Mouse (Mus musculus): Measurements from ENCODE around the gene Pde12. TPM values are rescaled to one million over a fixed set of nuclear protein-coding genes. Genes with fewer than 3 reads are reported as not detected.
"Not testable (repeated sequence)": the region's sequence is repeated elsewhere in the genome, so short reads cannot be mapped to it uniquely, and the experiment has no call there.

The Pde12 gene
- 10.1 and 10.7 TPM in 2 replicates for polyA plus RNA-seq (2015; fragmentation: Nextera tagmentation; extraction: Ambion mirVana)

GRCm38 (mm10) chr14:26669292-26670073, at the start of gene Pde12:
Gene Pde12 (minus strand): TSS chr14:26669883.
- ATAC-seq (ENCODE audit: insufficient number of reproducible peaks, low FRiP score, low TSS enrichment, low read depth): peak; percentile 88
- Histone ChIP-seq H3K4me3 (replicated peaks) (peak within 1 kb of the TSS; percentile 73), H3K4me2 (replicated peaks) (peak within 1 kb of the TSS; percentile 95), H3K27me3 (no peaks in the 10 kb centered on the region; the same call in 1 of the 2 replicates), H3K9ac (peak within 1 kb of the TSS; percentile 67), H3K27ac (replicated peaks) (peak within 1 kb of the TSS; percentile 93), H3K4me1 (peaks cover 24% of the 10 kb centered on the region), H3K9me3 (replicated peaks) (no peaks in the 10 kb centered on the region), H3K36me3 (peaks cover 13% of the 10 kb centered on the region)
- under 1% methylated on average over 70 of the region's 70 CpGs for WGBS

DNA sequence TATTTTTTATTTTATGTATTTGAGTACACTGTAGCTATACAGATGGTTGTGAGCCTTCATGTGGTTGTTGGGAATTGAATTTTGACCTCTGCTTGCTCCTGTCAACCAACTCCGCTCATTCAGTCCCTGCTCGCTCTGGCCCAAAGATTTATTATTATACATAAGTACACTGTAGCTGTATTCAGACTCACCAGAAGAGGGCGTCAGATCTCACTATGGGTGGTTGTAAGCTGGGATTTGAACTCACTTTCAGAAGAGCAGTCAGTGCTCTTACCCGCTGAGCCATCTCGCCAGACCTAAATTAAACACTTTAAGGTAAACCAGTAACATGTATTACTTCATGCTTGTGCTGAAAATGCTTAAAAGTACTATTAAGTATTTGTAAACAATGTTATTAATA, 35.6 kb upstream of the Pde12 start:
- H3K27ac ChIP-seq (replicated peaks); H3K4me2 ChIP-seq (replicated peaks); ATAC-seq (ENCODE audit: insufficient number of reproducible peaks, low FRiP score, low TSS enrichment, low read depth); H3K4me3 ChIP-seq (replicated peaks); H3K9me3 ChIP-seq (replicated peaks); H3K36me3 ChIP-seq; H3K9ac ChIP-seq; H3K4me1 ChIP-seq; H3K27me3 ChIP-seq: not testable (repeated sequence)
- 82% methylated on average over 5 of the region's 5 CpGs for WGBS

- no peaks in the 10 kb centered on the region for H3K36me3 ChIP-seq
- H3K9me3 ChIP-seq (replicated peaks): no peaks in the 10 kb centered on the region
- no peak for ATAC-seq (ENCODE audit: insufficient number of reproducible peaks, low FRiP score, low TSS enrichment, low read depth)
- H3K27me3 ChIP-seq: no peaks in the 10 kb centered on the region
- H3K4me1 ChIP-seq: no peaks in the 10 kb centered on the region
- no peak overlapping the region for H3K4me3 ChIP-seq (replicated peaks)
- no peak overlapping the region for H3K9ac ChIP-seq
- no peak overlapping the region for H3K27ac ChIP-seq (replicated peaks)
- no peak overlapping the region for H3K4me2 ChIP-seq (replicated peaks)
These were observed 28.2 kb upstream of the Pde12 start for GRCm38 (mm10) chr14:26697912-26698311.

DNA sequence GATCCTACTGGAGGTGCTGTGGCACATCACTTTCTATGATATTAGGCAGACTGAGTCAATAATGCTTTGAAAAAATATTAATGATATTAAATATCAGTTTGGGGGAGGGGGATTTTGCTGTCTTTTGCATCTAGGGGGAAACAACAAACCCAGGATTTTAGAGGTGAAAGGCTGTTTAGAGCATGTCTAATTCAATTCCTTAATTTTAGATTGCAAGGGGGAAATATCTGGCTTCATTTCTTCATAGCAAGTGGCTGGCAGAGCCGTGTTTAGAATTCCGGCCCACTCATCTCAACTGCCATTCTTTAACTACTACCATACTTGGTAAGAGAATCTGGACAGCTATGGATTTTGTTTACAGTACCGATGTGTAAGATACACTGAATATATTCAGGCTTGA, 23.3 kb upstream of the Pde12 start, which contains the start of gene Dnah12:
TSS of gene Dnah12 (plus strand) at position 301 of the 400 bp plus-strand sequence.
- Histone ChIP-seq H3K4me3 (replicated peaks) (no peak within 1 kb of the TSS), H3K36me3 (no peaks in the 10 kb centered on the region), H3K9ac (no peak within 1 kb of the TSS), H3K27me3 (no peaks in the 10 kb centered on the region), H3K4me1 (no peaks in the 10 kb centered on the region), H3K27ac (replicated peaks) (no peak within 1 kb of the TSS), H3K9me3 (replicated peaks) (no peaks in the 10 kb centered on the region), H3K4me2 (replicated peaks) (no peak within 1 kb of the TSS)
- ATAC-seq (ENCODE audit: insufficient number of reproducible peaks, low FRiP score, low TSS enrichment, low read depth): no peak
- WGBS: 75% methylated on average over 3 of the region's 3 CpGs

DNA sequence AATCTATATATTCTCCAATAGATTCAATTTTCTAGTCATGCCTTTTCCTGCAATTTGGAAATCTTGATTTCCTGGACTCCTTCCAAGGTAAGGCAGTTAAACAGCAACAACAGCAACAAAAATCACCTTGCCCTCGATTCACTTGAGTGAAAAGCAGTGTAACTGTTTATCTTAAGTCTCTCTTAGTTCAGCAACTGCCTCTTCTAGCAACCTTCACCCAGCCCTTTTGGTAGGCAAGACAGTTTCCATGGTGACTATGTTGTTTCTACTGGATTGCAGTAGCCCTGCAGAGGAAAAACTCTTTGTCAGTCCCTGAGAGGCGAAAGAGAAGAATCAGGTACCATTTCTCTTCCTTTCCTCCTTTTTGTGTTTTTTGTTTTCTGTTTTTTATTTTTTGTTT, 21.7 kb upstream of the Pde12 start:
- no peaks in the 10 kb centered on the region for H3K36me3 ChIP-seq
- 60% methylated on average over 2 of the region's 2 CpGs for WGBS
- no peak overlapping the region for H3K27ac ChIP-seq (replicated peaks)
- no peaks in the 10 kb centered on the region for H3K27me3 ChIP-seq
- ATAC-seq (ENCODE audit: insufficient number of reproducible peaks, low FRiP score, low TSS enrichment, low read depth): no peak
- no peak overlapping the region for H3K4me2 ChIP-seq (replicated peaks)
- no peak overlapping the region for H3K4me3 ChIP-seq (replicated peaks)
- H3K9me3 ChIP-seq (replicated peaks): no peaks in the 10 kb centered on the region
- no peak overlapping the region for H3K9ac ChIP-seq
- no peaks in the 10 kb centered on the region for H3K4me1 ChIP-seq

- no peak for ATAC-seq (ENCODE audit: insufficient number of reproducible peaks, low FRiP score, low TSS enrichment, low read depth)
- no peaks in the 10 kb centered on the region for H3K27me3 ChIP-seq
- no peak overlapping the region for H3K4me2 ChIP-seq (replicated peaks)
- H3K27ac ChIP-seq (replicated peaks): no peak overlapping the region
- no peak overlapping the region for H3K9ac ChIP-seq
- H3K9me3 ChIP-seq (replicated peaks): no peaks in the 10 kb centered on the region
- 46% methylated on average over 2 of the region's 2 CpGs for WGBS
- H3K36me3 ChIP-seq: no peaks in the 10 kb centered on the region
- H3K4me1 ChIP-seq: no peaks in the 10 kb centered on the region
- no peak overlapping the region for H3K4me3 ChIP-seq (replicated peaks)
These were observed 21.0 kb upstream of the Pde12 start for GRCm38 (mm10) chr14:26690727-26691126.

DNA sequence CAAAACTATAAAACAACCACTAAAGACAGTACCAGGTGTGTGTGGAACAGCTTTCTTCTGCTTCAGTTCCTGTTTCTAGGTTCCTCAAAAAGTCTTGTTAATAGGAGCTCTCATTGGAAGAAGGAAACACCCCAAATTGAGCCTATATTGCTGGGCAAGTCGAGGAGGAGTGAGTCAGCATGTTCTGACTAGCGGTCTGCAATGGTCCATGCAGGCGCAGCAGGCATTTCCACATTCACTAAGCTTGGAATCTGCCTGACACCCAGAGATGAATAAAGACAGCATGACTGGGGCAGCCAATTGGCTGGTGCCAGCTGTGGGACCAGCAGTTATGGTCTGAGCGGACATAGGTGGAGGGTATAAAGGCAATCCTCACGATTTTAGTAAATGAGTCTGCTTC, 6.1 kb upstream of the Pde12 start:
- 72% methylated on average over 5 of the region's 5 CpGs for WGBS
- no peaks in the 10 kb centered on the region for H3K36me3 ChIP-seq
- ATAC-seq (ENCODE audit: insufficient number of reproducible peaks, low FRiP score, low TSS enrichment, low read depth): no peak

DNA sequence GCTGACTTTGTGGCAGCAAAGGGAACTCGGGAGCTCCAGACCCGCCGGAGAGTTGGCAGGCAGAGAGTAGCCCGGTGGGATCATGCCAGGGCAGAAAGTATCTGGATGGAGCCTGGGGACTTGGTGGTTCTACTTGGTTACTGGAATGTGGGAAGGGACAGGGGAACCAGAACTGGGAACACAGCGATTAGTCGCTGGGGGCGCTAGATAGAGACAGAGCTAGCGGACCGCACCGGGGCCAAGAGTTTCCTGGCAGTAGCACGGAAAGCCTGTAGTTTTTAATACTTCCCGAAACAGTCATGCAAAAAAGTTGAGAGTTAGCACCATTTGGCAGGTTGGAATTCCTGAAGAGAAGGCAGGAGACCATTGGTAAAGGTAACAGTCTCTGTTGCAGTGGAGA, 5.7 kb upstream of the Pde12 start:
- Histone ChIP-seq H3K27me3 (no peaks in the 10 kb centered on the region; the same call in 1 of the 2 replicates), H3K4me1 (peaks cover 6% of the 10 kb centered on the region), H3K4me2 (replicated peaks) (no peak overlapping the region), H3K36me3 (no peaks in the 10 kb centered on the region), H3K27ac (replicated peaks) (no peak overlapping the region), H3K4me3 (replicated peaks) (no peak overlapping the region), H3K9ac (no peak overlapping the region), H3K9me3 (replicated peaks) (no peaks in the 10 kb centered on the region)
- no peak for ATAC-seq (ENCODE audit: insufficient number of reproducible peaks, low FRiP score, low TSS enrichment, low read depth)
- WGBS: 22% methylated on average over 12 of the region's 12 CpGs

More for the DNA sequence above, 6.1 kb upstream of the Pde12 start:
- H3K27me3 ChIP-seq: no peaks in the 10 kb centered on the region; the same call in 1 of the 2 replicates
- no peak overlapping the region for H3K9ac ChIP-seq
- no peak overlapping the region for H3K4me3 ChIP-seq (replicated peaks)
- no peak overlapping the region for H3K27ac ChIP-seq (replicated peaks)
- H3K9me3 ChIP-seq (replicated peaks): no peaks in the 10 kb centered on the region
- H3K4me1 ChIP-seq: 0 out of 2 replicates have a peak, but pooled peaks cover 3% of the 10 kb centered on the region
- H3K4me2 ChIP-seq (replicated peaks): no peak overlapping the region

- not testable (repeated sequence) for ATAC-seq (ENCODE audit: insufficient number of reproducible peaks, low FRiP score, low TSS enrichment, low read depth); H3K4me1 ChIP-seq
- WGBS: 55% methylated on average over 2 of the region's 2 CpGs
These were observed 4.9 kb upstream of the Pde12 start for GRCm38 (mm10) chr14:26674476-26675169.

DNA sequence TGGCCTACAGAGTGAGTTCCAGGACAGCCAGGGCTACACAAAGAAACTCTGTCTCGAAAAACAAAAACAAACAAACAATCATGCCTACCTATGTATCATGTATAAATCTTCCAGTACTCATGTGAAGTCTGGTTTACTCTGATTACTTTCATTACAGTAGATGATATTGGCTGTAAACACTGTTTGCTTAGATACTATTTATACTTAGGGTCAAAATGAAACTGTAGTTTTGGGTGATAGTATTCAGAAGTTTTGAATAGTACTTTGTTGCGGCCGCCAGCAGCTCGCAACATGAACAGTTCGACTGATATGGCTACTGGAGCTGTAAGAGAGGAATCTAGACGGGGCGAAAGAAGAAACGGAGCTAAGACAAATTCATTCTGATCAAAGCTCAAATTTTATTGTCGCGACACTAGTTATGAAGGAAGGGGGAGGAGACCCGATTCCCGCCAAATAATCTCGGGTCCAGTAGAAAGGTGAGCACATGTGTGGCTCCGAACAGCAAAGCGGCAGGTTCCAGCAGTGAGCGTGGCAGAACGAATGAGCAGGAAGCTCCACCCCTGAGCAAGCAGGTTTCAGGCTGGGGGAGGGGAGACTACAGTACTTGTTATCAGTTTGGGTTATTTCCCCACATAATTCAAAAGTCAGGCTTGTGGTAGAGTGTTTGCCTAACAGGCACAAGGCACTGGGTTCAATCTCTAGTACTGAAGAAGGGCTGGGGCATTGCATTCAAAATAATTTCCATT, 2.4 kb upstream of the Pde12 start:
- peaks cover 20% of the 10 kb centered on the region for H3K4me1 ChIP-seq
- H3K4me2 ChIP-seq (replicated peaks); H3K4me3 ChIP-seq (replicated peaks); H3K27ac ChIP-seq (replicated peaks); ATAC-seq (ENCODE audit: insufficient number of reproducible peaks, low FRiP score, low TSS enrichment, low read depth); H3K27me3 ChIP-seq; H3K9me3 ChIP-seq (replicated peaks); H3K9ac ChIP-seq; H3K36me3 ChIP-seq: not testable (repeated sequence)
- 61% methylated on average over 17 of the region's 17 CpGs for WGBS

More at GRCm38 (mm10) chr14:26674476-26675169, 4.9 kb upstream of the Pde12 start:
- not testable (repeated sequence) for H3K27me3 ChIP-seq; H3K36me3 ChIP-seq; H3K9me3 ChIP-seq (replicated peaks); H3K4me2 ChIP-seq (replicated peaks); H3K27ac ChIP-seq (replicated peaks); H3K4me3 ChIP-seq (replicated peaks); H3K9ac ChIP-seq

DNA sequence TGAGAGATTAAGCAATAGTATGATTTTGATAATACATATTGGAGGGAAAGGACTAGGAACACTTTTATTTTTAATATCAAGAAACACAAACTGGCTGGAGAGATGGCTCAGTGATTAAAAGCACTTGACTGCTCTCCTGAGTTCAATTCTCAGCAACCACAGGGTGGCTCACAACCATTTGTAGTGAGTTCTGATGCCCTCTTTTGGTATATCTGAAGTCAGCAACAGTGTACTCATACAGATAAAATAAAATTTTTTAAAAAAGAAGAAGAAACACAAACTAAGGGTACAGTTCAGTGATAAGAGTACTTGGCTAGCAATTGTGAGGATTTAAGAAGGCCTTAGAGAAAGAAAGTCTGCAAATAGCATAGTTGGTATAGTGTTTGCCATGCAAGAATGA, 1.3 kb upstream of the Pde12 start:
- H3K4me2 ChIP-seq (replicated peaks): no peak overlapping the region
- H3K27ac ChIP-seq (replicated peaks): no peak overlapping the region
- no peaks in the 10 kb centered on the region; the same call in 1 of the 2 replicates for H3K27me3 ChIP-seq
- no peak for ATAC-seq (ENCODE audit: insufficient number of reproducible peaks, low FRiP score, low TSS enrichment, low read depth)
- H3K9ac ChIP-seq: no peak overlapping the region
- H3K4me3 ChIP-seq (replicated peaks): no peak overlapping the region
- peaks cover 27% of the 10 kb centered on the region for H3K4me1 ChIP-seq
- H3K36me3 ChIP-seq: peaks cover 2% of the 10 kb centered on the region; the same call in 1 of the 2 replicates
- H3K9me3 ChIP-seq (replicated peaks): no peaks in the 10 kb centered on the region
